Mouse (Mus musculus) CH12.LX (cell line): Measurements from ENCODE around the gene Sctr. TPM values are rescaled to one million over a fixed set of nuclear protein-coding genes. Genes with fewer than 3 reads are reported as not detected.

Experiments
- DNase-seq: peaks from one replicate; pipeline ENCODE4 v3.0.0-alpha.2; 2013; ENCODE audit errors: extremely low read depth
- H3K27ac ChIP-seq: 2 replicates; pipeline ENCODE4 v1.5.1; 2012; ENCODE audit warnings: low read depth, mild to moderate bottlenecking, control low read depth, moderate library complexity; ENCODE audit not compliant: insufficient read depth
- H3K27me3 ChIP-seq: replicated peaks from 2 replicates; pipeline ENCODE3; 2012; ENCODE audit warnings: inconsistent platforms
- H3K36me3 ChIP-seq, 2 experiments: replicated peaks in 1 of 2; 2 replicates each; pipeline versions ENCODE3 to v1.6.1; 2012; ENCODE audit warnings: inconsistent platforms in 1 of 2, low read length in 1 of 2, mild to moderate bottlenecking in 1 of 2, mixed read lengths in 1 of 2, moderate library complexity in 1 of 2; ENCODE audit not compliant: control insufficient read depth in 1 of 2, insufficient read depth in 1 of 2
- H3K4me1 ChIP-seq, 2 experiments: 2 replicates each; pipeline ENCODE4 v1.6.1; 2012; ENCODE audit warnings: inconsistent platforms in 1 of 2, moderate library complexity in 1 of 2; ENCODE audit not compliant: insufficient read depth in 2 of 2, control insufficient read depth in 1 of 2
- H3K4me2 ChIP-seq: 2 replicates; pipeline ENCODE4 v1.6.1; 2012; ENCODE audit warnings: low read depth, mild to moderate bottlenecking, control low read depth; ENCODE audit not compliant: poor library complexity, insufficient read depth, severe bottlenecking
- H3K4me3 ChIP-seq, 3 experiments: fragments of 150-350 bp in 1 of 3; sonication (generic) in 1 of 3; replicated peaks in 1 of 3; 2 replicates each; pipeline versions ENCODE3 to v1.5.1; 2011 to 2012; ENCODE audit warnings: low read depth in 2 of 3, low read length in 2 of 3, mild to moderate bottlenecking in 2 of 3, moderate library complexity in 2 of 3, control low read depth in 1 of 3, improper control_type of control experiment in 1 of 3, inconsistent platforms in 1 of 3, mixed read lengths in 1 of 3; ENCODE audit not compliant: poor library complexity in 1 of 3
- H3K79me2 ChIP-seq: replicated peaks from 2 replicates; pipeline ENCODE4 v1.6.1; 2012; ENCODE audit warnings: mild to moderate bottlenecking, moderate library complexity; ENCODE audit not compliant: control insufficient read depth, poor library complexity, insufficient read depth, severe bottlenecking; ENCODE audit errors: extremely low read depth
- H3K9ac ChIP-seq: 2 replicates; pipeline ENCODE4 v1.6.1; 2012; ENCODE audit warnings: low read depth, mild to moderate bottlenecking, control low read depth, moderate library complexity; ENCODE audit not compliant: insufficient read depth
- H3K9me3 ChIP-seq: replicated peaks from 2 replicates; pipeline ENCODE3; 2012; ENCODE audit warnings: low read length, inconsistent platforms, mixed read lengths
- BHLHE40 ChIP-seq: IDR thresholded peaks from 2 replicates; pipeline ENCODE4 v1.6.1; 2011; ENCODE audit warnings: mild to moderate bottlenecking, low read depth, low read length, improper control_type of control experiment
- CHD1 ChIP-seq: IDR thresholded peaks from 2 replicates; pipeline ENCODE4 v1.6.1; 2012; ENCODE audit warnings: low read depth, low read length, improper control_type of control experiment, inconsistent platforms
- CHD2 ChIP-seq: IDR thresholded peaks from 2 replicates; pipeline ENCODE4 v1.6.1; 2011; ENCODE audit warnings: low read length, improper control_type of control experiment
- CTCF ChIP-seq, 2 experiments: IDR thresholded peaks in 1 of 2; conservative IDR thresholded peaks in 1 of 2; 2 replicates each; pipeline ENCODE4 v1.5.1; 2011 to 2012; ENCODE audit warnings: low read depth in 2 of 2, low read length in 2 of 2, improper control_type of control experiment in 1 of 2, inconsistent platforms in 1 of 2, mild to moderate bottlenecking in 1 of 2, moderate library complexity in 1 of 2
- E2F4 ChIP-seq: IDR thresholded peaks from 2 replicates; pipeline ENCODE4 v1.6.1; 2011; ENCODE audit warnings: low read depth, low read length, improper control_type of control experiment; ENCODE audit not compliant: insufficient replicate concordance
- ELF1 ChIP-seq: IDR thresholded peaks from 2 replicates; pipeline ENCODE4 v1.6.1; 2014; ENCODE audit warnings: low read depth, mild to moderate bottlenecking, inconsistent platforms, low read length, improper control_type of control experiment
- EP300 ChIP-seq: IDR thresholded peaks from 2 replicates; pipeline ENCODE4 v1.6.1; 2011; ENCODE audit warnings: low read length, improper control_type of control experiment
- ETS1 ChIP-seq: conservative IDR thresholded peaks from 2 replicates; pipeline ENCODE4 v1.6.1; 2012; ENCODE audit warnings: low read depth, mild to moderate bottlenecking, inconsistent platforms, low read length, improper control_type of control experiment, moderate library complexity
- GABPA ChIP-seq: IDR thresholded peaks from 2 replicates; pipeline ENCODE4 v1.6.1; 2012; ENCODE audit warnings: low read depth, low read length, improper control_type of control experiment, inconsistent platforms; ENCODE audit not compliant: insufficient replicate concordance
- HCFC1 ChIP-seq: IDR thresholded peaks from 2 replicates; pipeline ENCODE4 v1.6.1; 2012; ENCODE audit warnings: low read depth, mild to moderate bottlenecking, inconsistent platforms, low read length, improper control_type of control experiment
- JUN ChIP-seq: IDR thresholded peaks from 2 replicates; pipeline ENCODE4 v1.6.1; 2011; ENCODE audit warnings: low read depth, mild to moderate bottlenecking, low read length, improper control_type of control experiment, moderate library complexity; ENCODE audit not compliant: insufficient read depth
- JUND ChIP-seq: conservative IDR thresholded peaks from 2 replicates; pipeline ENCODE4 v1.6.1; 2011; ENCODE audit warnings: low read depth, low read length, improper control_type of control experiment
- KAT2A ChIP-seq: IDR thresholded peaks from 2 replicates; pipeline ENCODE4 v1.6.1; 2012; ENCODE audit warnings: low read length, improper control_type of control experiment, inconsistent platforms; ENCODE audit not compliant: insufficient replicate concordance
- MAFK ChIP-seq: IDR thresholded peaks from 2 replicates; pipeline ENCODE4 v1.6.1; 2011; ENCODE audit warnings: low read length, improper control_type of control experiment; ENCODE audit not compliant: insufficient replicate concordance
- MAX ChIP-seq: IDR thresholded peaks from 2 replicates; pipeline ENCODE4 v1.6.1; 2011; ENCODE audit warnings: low read length, improper control_type of control experiment
- MAZ ChIP-seq: IDR thresholded peaks from 2 replicates; pipeline ENCODE4 v1.6.1; 2012; ENCODE audit warnings: low read depth, mild to moderate bottlenecking, inconsistent platforms, low read length, improper control_type of control experiment, moderate library complexity
- MEF2A ChIP-seq: IDR thresholded peaks from 2 replicates; pipeline ENCODE4 v1.6.1; 2014; ENCODE audit warnings: low read depth, mild to moderate bottlenecking, inconsistent platforms, low read length, improper control_type of control experiment, borderline replicate concordance
- MXI1 ChIP-seq: IDR thresholded peaks from 2 replicates; pipeline ENCODE4 v1.6.1; 2011; ENCODE audit warnings: mild to moderate bottlenecking, low read depth, low read length, improper control_type of control experiment
- MYC ChIP-seq: IDR thresholded peaks from 2 replicates; pipeline ENCODE4 v1.6.1; 2011; ENCODE audit warnings: low read depth, mild to moderate bottlenecking, improper control_type of control experiment, low read length
- NELFE ChIP-seq: IDR thresholded peaks from 2 replicates; pipeline ENCODE4 v1.6.1; 2011; ENCODE audit warnings: low read depth, low read length, improper control_type of control experiment
- NRF1 ChIP-seq: IDR thresholded peaks from 2 replicates; pipeline ENCODE4 v1.6.1; 2014; ENCODE audit warnings: low read depth, mild to moderate bottlenecking, inconsistent platforms, low read length, improper control_type of control experiment, moderate library complexity
- PAX5 ChIP-seq: IDR thresholded peaks from 2 replicates; pipeline ENCODE4 v1.6.1; 2012; ENCODE audit warnings: low read length, inconsistent platforms, mixed read lengths
- POLR2A ChIP-seq: IDR thresholded peaks from 2 replicates; pipeline ENCODE4 v1.6.1; 2011; ENCODE audit warnings: low read depth, mild to moderate bottlenecking, improper control_type of control experiment, low read length
- POLR2AphosphoS2 ChIP-seq: IDR thresholded peaks from 2 replicates; pipeline ENCODE4 v1.6.1; 2011; ENCODE audit warnings: low read depth, low read length, improper control_type of control experiment
- RAD21 ChIP-seq: IDR thresholded peaks from 2 replicates; pipeline ENCODE4 v1.6.1; 2011; ENCODE audit warnings: low read depth, mild to moderate bottlenecking, low read length, improper control_type of control experiment, moderate library complexity
- RCOR1 ChIP-seq: conservative IDR thresholded peaks from 2 replicates; pipeline ENCODE4 v1.6.1; 2012; ENCODE audit warnings: low read depth, mild to moderate bottlenecking, inconsistent platforms, low read length, improper control_type of control experiment
- SIN3A ChIP-seq: IDR thresholded peaks from 2 replicates; pipeline ENCODE4 v1.6.1; 2012; ENCODE audit warnings: low read length, improper control_type of control experiment, inconsistent platforms
- SMC3 ChIP-seq: IDR thresholded peaks from 2 replicates; pipeline ENCODE4 v1.6.1; 2011; ENCODE audit warnings: low read depth, low read length, improper control_type of control experiment
- TBP ChIP-seq: conservative IDR thresholded peaks from 2 replicates; pipeline ENCODE4 v1.6.1; 2011; ENCODE audit warnings: low read depth, low read length, improper control_type of control experiment
- TCF12 ChIP-seq: IDR thresholded peaks from 2 replicates; pipeline ENCODE4 v1.6.1; 2014; ENCODE audit warnings: low read depth, mild to moderate bottlenecking, inconsistent platforms, low read length, improper control_type of control experiment
- UBTF ChIP-seq: IDR thresholded peaks from 2 replicates; pipeline ENCODE4 v1.6.1; 2012; ENCODE audit warnings: low read depth, mild to moderate bottlenecking, inconsistent platforms, low read length, improper control_type of control experiment, moderate library complexity
- USF1 ChIP-seq: IDR thresholded peaks from 2 replicates; pipeline ENCODE4 v1.6.1; 2014; ENCODE audit warnings: low read depth, mild to moderate bottlenecking, inconsistent platforms, low read length, improper control_type of control experiment
- USF2 ChIP-seq: conservative IDR thresholded peaks from 2 replicates; pipeline ENCODE4 v1.6.1; 2011; ENCODE audit warnings: low read depth, low read length, improper control_type of control experiment
- ZMIZ1 ChIP-seq: IDR thresholded peaks from 2 replicates; pipeline ENCODE4 v1.6.1; 2012; ENCODE audit warnings: low read depth, mild to moderate bottlenecking, inconsistent platforms, low read length, improper control_type of control experiment
- ZNF384 ChIP-seq: IDR thresholded peaks from 2 replicates; pipeline ENCODE4 v1.6.1; 2012; ENCODE audit warnings: low read depth, low read length, improper control_type of control experiment, inconsistent platforms
- dilution Hi-C: fragments of 300-500 bp; cut with MboI; formaldehyde crosslinking; loops from 2 replicates; pipeline ENCODE4 v1.14.3; 2020; ENCODE audit warnings: low sequenced_read_pairs; ENCODE audit not compliant: extremely low pct_unique_long_range_greater_than_20kb, extremely low pct_ligation_motif_present
- in situ Hi-C: fragments of 300-500 bp; cut with MboI; formaldehyde crosslinking; loops from 3 replicates; pipeline ENCODE4 v1.14.3; 2019; ENCODE audit warnings: low sequenced_read_pairs, low pct_ligation_motif_present, low pct_unique_long_range_greater_than_20kb, mixed read lengths
- polyA plus RNA-seq: library from polyadenylated mRNA; unstranded; fragments of >175 nt; gene quantifications from 2 replicates; pipeline ENCODE4 v1.2.1, GENCODE M21; 2012; ENCODE audit warnings: low read depth; ENCODE audit not compliant: insufficient read length
- total RNA-seq, 2 experiments: library from RNA; depleted of rRNA; stranded (reverse); fragments of 300-350 nt in 1 of 2; fragments of >200 nt in 1 of 2; gene quantifications; 2 replicates each; pipeline ENCODE4 v1.2.3; 2012 to 2014

The Sctr gene
- total and polyA plus RNA-seq, 3 experiments = not detected

DNA sequence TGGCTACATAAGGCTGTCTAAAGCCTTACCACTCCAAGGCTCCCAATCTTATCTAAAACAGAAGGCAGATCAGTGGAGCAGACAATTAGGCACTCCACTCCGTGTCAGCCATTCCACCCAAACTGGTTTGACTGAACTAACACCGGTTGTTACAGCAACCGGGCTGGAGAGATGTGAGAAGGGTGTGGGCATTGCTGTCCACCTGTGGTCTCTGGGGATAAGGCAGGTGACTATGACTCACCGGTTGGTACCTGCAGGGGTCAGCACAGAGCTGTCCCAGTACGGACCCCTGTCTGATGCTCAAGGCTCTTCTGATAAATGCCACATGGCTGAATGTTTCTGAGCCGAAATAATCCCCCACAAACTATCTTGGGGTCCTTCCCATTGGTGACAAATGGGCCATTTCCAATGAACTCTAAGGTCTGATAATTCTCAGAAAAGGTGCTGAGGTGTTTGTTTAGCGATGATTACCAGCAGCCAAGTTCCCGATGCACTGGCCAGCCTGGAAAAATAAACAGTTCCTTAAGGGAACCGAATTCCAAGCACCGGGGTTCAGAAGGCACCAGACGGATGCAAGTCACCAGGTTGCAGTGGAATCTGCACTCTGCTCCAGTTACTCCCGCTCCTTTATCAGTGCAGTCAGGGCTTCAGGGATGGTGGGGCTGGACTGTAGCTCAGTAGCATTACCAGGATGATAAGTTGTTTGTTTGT, 40.7 kb upstream of the Sctr start:
- Histone ChIP-seq H3K27me3 (no peaks in the 10 kb centered on the region), H3K79me2 (no peaks in the 10 kb centered on the region), H3K4me2 (no peak overlapping the region), H3K9ac (no peak overlapping the region), H3K9me3 (no peaks in the 10 kb centered on the region), H3K4me1 (no peaks in the 10 kb centered on the region), H3K27ac (no peak overlapping the region), H3K36me3 (no peaks in the 10 kb centered on the region), H3K4me3 (no peak overlapping the region)
- no peak for TF ChIP-seq MEF2A
- TF ChIP-seq JUND = no peak
- TF ChIP-seq CHD1 = no peak
- TF ChIP-seq ETS1 = no peak
- TF ChIP-seq ZMIZ1 = no peak
- TF ChIP-seq POLR2AphosphoS2 = no peak
- no peak for TF ChIP-seq CHD2
- no peak for TF ChIP-seq NELFE
- no peak for TF ChIP-seq POLR2A
- no peak for TF ChIP-seq E2F4
- no peak for TF ChIP-seq USF2
- no peak for TF ChIP-seq MAZ
- no peak for TF ChIP-seq MAFK
- no peak for TF ChIP-seq ELF1
- TF ChIP-seq RAD21 = peak; percentile 16
- no peak for TF ChIP-seq RCOR1
- TF ChIP-seq MXI1 = no peak
- TF ChIP-seq PAX5 = no peak
- TF ChIP-seq USF1 = no peak
- TF ChIP-seq UBTF = no peak
- TF ChIP-seq MAX = no peak
- TF ChIP-seq TBP = no peak
- peak; percentile 25; the same call in 1 of the 2 replicates for TF ChIP-seq BHLHE40
- TF ChIP-seq ZNF384 = no peak
- no peak for TF ChIP-seq GABPA
- no peak for TF ChIP-seq SIN3A
- peak in 1 of 2 experiments; percentile 42; a peak in 2 of 4 replicates for TF ChIP-seq CTCF (conservative IDR thresholded peaks at IDR 0.05 in 1 of 2, IDR thresholded peaks at IDR 0.05 in 1 of 2; ENCODE audit: low read depth in 2 of 2, low read length in 2 of 2)
- no peak for TF ChIP-seq KAT2A
- TF ChIP-seq EP300 = no peak
- no peak for TF ChIP-seq JUN
- no peak for TF ChIP-seq HCFC1
- no peak for TF ChIP-seq NRF1
- no peak for TF ChIP-seq TCF12
- TF ChIP-seq SMC3 = 0 out of 2 replicates have a peak, but pooled peaks have one; percentile 6
- TF ChIP-seq MYC = no peak
- in situ Hi-C loops = no loop called here
- no peak for DNase-seq
- dilution Hi-C loops = no loop called here
